Mouse (Mus musculus): ENCODE measurements around the gene Evpl. TPM values are rescaled to one million over a fixed set of nuclear protein-coding genes. Genes with fewer than 3 reads are reported as not detected.

Evpl gene
- polyA plus RNA-seq, 1 experiment from 2014 or later = 1.2 TPM

- no peaks in the 10 kb centered on the region for H3K27me3 ChIP-seq (ENCODE audit: control insufficient read depth, insufficient read depth, low read length)
- H3K4me3 ChIP-seq (ENCODE audit: low read length) = no peak overlapping the region
- no peaks in the 10 kb centered on the region for H3K4me1 ChIP-seq (ENCODE audit: control insufficient read depth, insufficient read depth, low read length)
- no peak overlapping the region for H3K9ac ChIP-seq (ENCODE audit: low read length)
- peaks cover 63% of the 10 kb centered on the region for H3K36me3 ChIP-seq (ENCODE audit: control insufficient read depth, insufficient read depth)
- ATAC-seq (replicated peaks; ENCODE audit: extremely low read depth, insufficient read depth, low FRiP score) = no peak
- no peak overlapping the region for H3K4me2 ChIP-seq (ENCODE audit: low read depth, low read length)
- H3K9me3 ChIP-seq (replicated peaks; ENCODE audit: control insufficient read depth, low read length) = no peaks in the 10 kb centered on the region
- 86% methylated on average over 7 of the region's 7 CpGs for WGBS
- no peak overlapping the region for H3K27ac ChIP-seq (ENCODE audit: low read length)
Observed at GRCm38 (mm10) chr11:116176010-116176409, 61.9 kb downstream of the Evpl start.

GRCm38 (mm10) chr11:116174775-116175448 lies 63.0 kb downstream of the Evpl start:
- no peak for ATAC-seq (replicated peaks; ENCODE audit: extremely low read depth, insufficient read depth, low FRiP score)
- Histone ChIP-seq H3K4me2 (ENCODE audit: low read depth, low read length) (no peak overlapping the region), H3K9ac (ENCODE audit: low read length) (no peak overlapping the region), H3K36me3 (ENCODE audit: control insufficient read depth, insufficient read depth) (peaks cover 53% of the 10 kb centered on the region), H3K4me1 (ENCODE audit: control insufficient read depth, insufficient read depth, low read length) (no peaks in the 10 kb centered on the region), H3K27ac (ENCODE audit: low read length) (no peak overlapping the region), H3K27me3 (ENCODE audit: control insufficient read depth, insufficient read depth, low read length) (no peaks in the 10 kb centered on the region), H3K4me3 (ENCODE audit: low read length) (no peak overlapping the region), H3K9me3 (replicated peaks; ENCODE audit: control insufficient read depth, low read length) (no peaks in the 10 kb centered on the region)
- 91% methylated on average over 22 of the region's 22 CpGs for WGBS

GRCm38 (mm10) chr11:116171959-116172358 lies 65.9 kb downstream of the Evpl start:
- Histone ChIP-seq H3K9me3 (replicated peaks; ENCODE audit: control insufficient read depth, low read length) (no peaks in the 10 kb centered on the region), H3K4me1 (ENCODE audit: control insufficient read depth, insufficient read depth, low read length) (peaks cover 2% of the 10 kb centered on the region; the same call in 1 of the 2 replicates), H3K4me3 (ENCODE audit: low read length) (no peak overlapping the region), H3K4me2 (ENCODE audit: low read depth, low read length) (no peak overlapping the region), H3K27ac (ENCODE audit: low read length) (no peak overlapping the region), H3K36me3 (ENCODE audit: control insufficient read depth, insufficient read depth) (peaks cover 35% of the 10 kb centered on the region), H3K9ac (ENCODE audit: low read length) (no peak overlapping the region), H3K27me3 (ENCODE audit: control insufficient read depth, insufficient read depth, low read length) (no peaks in the 10 kb centered on the region)
- WGBS = 89% methylated on average over 2 of the region's 2 CpGs
- ATAC-seq (replicated peaks; ENCODE audit: extremely low read depth, insufficient read depth, low FRiP score) = no peak

Other genes starting within 250 kb of the Evpl start
- 142 and 153 TPM in 2 replicates for gene Galk1, start 225.4 kb downstream of the Evpl start, polyA plus RNA-seq (2015; fragmentation: Nextera tagmentation; extraction: Ambion mirVana)
- gene H3f3b, start 210.1 kb downstream of the Evpl start, polyA plus RNA-seq (2015; fragmentation: Nextera tagmentation; extraction: Ambion mirVana) = 661 and 709 TPM in 2 replicates
- gene Unk, start 207.8 kb downstream of the Evpl start, polyA plus RNA-seq (2015; fragmentation: Nextera tagmentation; extraction: Ambion mirVana) = 22.7 and 23.2 TPM in 2 replicates
- gene Unc13d, start 160.1 kb downstream of the Evpl start, polyA plus RNA-seq (2015; fragmentation: Nextera tagmentation; extraction: Ambion mirVana) = 3.2 and 5.9 TPM in 2 replicates
- gene Wbp2, start 151.1 kb downstream of the Evpl start, polyA plus RNA-seq (2015; fragmentation: Nextera tagmentation; extraction: Ambion mirVana) = 143 and 153 TPM in 2 replicates
- 79.8 and 89.2 TPM in 2 replicates for gene Trim47, start 110.9 kb downstream of the Evpl start, polyA plus RNA-seq (2015; fragmentation: Nextera tagmentation; extraction: Ambion mirVana)
- 5.3 and 6.5 TPM in 2 replicates for gene Trim65, start 106.9 kb downstream of the Evpl start, polyA plus RNA-seq (2015; fragmentation: Nextera tagmentation; extraction: Ambion mirVana)
- 102 and 106 TPM in 2 replicates for gene Mrpl38, start 99.2 kb downstream of the Evpl start, polyA plus RNA-seq (2015; fragmentation: Nextera tagmentation; extraction: Ambion mirVana)
- 20.8 and 23.7 TPM in 2 replicates for gene Fbf1, start 69.9 kb downstream of the Evpl start, polyA plus RNA-seq (2015; fragmentation: Nextera tagmentation; extraction: Ambion mirVana)
- 76.0 and 84.5 TPM in 2 replicates for gene Ten1, start 39.2 kb downstream of the Evpl start, polyA plus RNA-seq (2015; fragmentation: Nextera tagmentation; extraction: Ambion mirVana)
- 38.6 and 40.5 TPM in 2 replicates for gene Acox1, start 39.0 kb downstream of the Evpl start, polyA plus RNA-seq (2015; fragmentation: Nextera tagmentation; extraction: Ambion mirVana)
- gene Srp68, start 36.1 kb upstream of the Evpl start, polyA plus RNA-seq (2015; fragmentation: Nextera tagmentation; extraction: Ambion mirVana) = 65.9 and 72.3 TPM in 2 replicates
- gene Galr2, start 42.9 kb upstream of the Evpl start, polyA plus RNA-seq (2015; fragmentation: Nextera tagmentation; extraction: Ambion mirVana) = 0.11 and 0.20 TPM in 2 replicates
- 50.2 and 54.6 TPM in 2 replicates for gene Exoc7, start 69.2 kb upstream of the Evpl start, polyA plus RNA-seq (2015; fragmentation: Nextera tagmentation; extraction: Ambion mirVana)
- gene Foxj1, start 97.3 kb upstream of the Evpl start, polyA plus RNA-seq (2015; fragmentation: Nextera tagmentation; extraction: Ambion mirVana) = 2.0 and 4.3 TPM in 2 replicates
- gene Rnf157, start 175.0 kb upstream of the Evpl start, polyA plus RNA-seq (2015; fragmentation: Nextera tagmentation; extraction: Ambion mirVana) = 7.8 and 11.6 TPM in 2 replicates
- 29.2 and 35.4 TPM in 2 replicates for gene Ubald2, start 196.0 kb upstream of the Evpl start, polyA plus RNA-seq (2015; fragmentation: Nextera tagmentation; extraction: Ambion mirVana)
- gene Qrich2, start 228.2 kb upstream of the Evpl start, polyA plus RNA-seq (2015; fragmentation: Nextera tagmentation; extraction: Ambion mirVana) = 0.07 TPM in 1 of 2 replicates, not detected in the other